Mouse (Mus musculus) small intestine, adult 2 months (tissue): ENCODE data around the gene Camk2b.

Source experiments
- CTCF ChIP-seq: fragments of 200-500 bp; IDR thresholded peaks from 2 replicates; pipeline ENCODE4 v1.5.1; 2012; ENCODE audit warnings: low read depth, mild to moderate bottlenecking, control low read depth, inconsistent platforms, low read length, moderate library complexity, mixed read lengths; ENCODE audit not compliant: insufficient replicate concordance, insufficient read length; ENCODE audit errors: extremely low read depth
- POLR2A ChIP-seq: fragments of 200-500 bp; IDR thresholded peaks from 2 replicates; pipeline ENCODE4 v1.6.1; 2012; ENCODE audit warnings: low read depth, mild to moderate bottlenecking, control low read depth, inconsistent platforms, low read length, moderate library complexity

DNA sequence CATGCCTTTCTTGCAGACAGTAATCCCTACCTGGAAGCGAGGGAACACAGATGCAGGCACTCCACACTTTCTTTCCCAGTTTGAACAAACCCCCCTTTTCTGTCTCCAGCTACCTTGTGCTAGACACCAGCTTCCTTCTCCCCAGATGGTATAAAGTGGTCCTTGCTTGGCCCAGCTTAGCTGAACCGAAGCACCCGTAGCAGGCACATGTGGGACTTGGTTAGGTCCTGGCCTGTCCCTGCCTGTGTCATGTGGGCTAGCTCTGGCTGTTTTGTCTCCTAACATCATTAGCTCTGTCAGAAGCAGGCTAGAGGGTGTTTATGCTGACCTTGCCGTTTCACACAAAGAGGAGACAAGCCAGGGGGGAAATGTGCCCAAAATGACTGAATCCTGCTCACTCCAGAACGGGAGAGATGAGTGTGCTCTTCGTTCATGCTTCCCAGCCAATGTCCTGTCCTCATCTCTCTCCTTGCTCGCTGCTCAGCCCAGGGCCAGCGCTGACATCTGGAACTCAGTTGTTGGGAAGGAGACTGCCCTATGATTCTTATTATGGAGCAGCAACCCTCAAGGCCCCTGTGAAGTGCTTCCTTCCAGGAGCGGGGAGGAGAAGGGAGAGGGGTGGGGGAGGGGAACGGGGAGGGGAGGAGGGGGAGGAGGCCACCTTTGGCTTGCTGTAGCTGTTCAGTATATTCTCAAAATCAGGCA is 117.5 kb downstream of the Camk2b start:
- no peak for TF ChIP-seq POLR2A
- TF ChIP-seq CTCF = no peak
